Mouse (Mus musculus) neural tube, embryonic 12.5 days (tissue): ENCODE data around the gene Ank3. TPM values are rescaled to one million over a fixed set of nuclear protein-coding genes. Genes with fewer than 3 reads are reported as not detected.
A peak's percentile ranks its signal among the peaks of the same experiment; 100 is the strongest.
"Not testable (repeated sequence)": the region's sequence is repeated elsewhere in the genome, so short reads cannot be mapped to it uniquely, and the experiment has no call there.

Experiments
- ATAC-seq: fragments of 200-750 bp; cut with Nextera tagmentation; 2 replicates; pipeline ENCODE4 v1.8.0; 2017; ENCODE audit warnings: low read depth, mild to moderate bottlenecking, moderate TSS enrichment, moderate library complexity; ENCODE audit not compliant: low FRiP score
- H3K27ac ChIP-seq: fragments of 300-500 bp; sonication (generic); 2 replicates; pipeline ENCODE4 v1.5.1; 2016
- H3K27me3 ChIP-seq: fragments of 300-500 bp; sonication (generic); replicated peaks from 2 replicates; pipeline ENCODE4 v1.6.1; 2016; ENCODE audit warnings: mild to moderate bottlenecking
- H3K36me3 ChIP-seq: fragments of 300-500 bp; sonication (generic); 2 replicates; pipeline ENCODE4 v1.6.1; 2016; ENCODE audit warnings: mild to moderate bottlenecking
- H3K4me1 ChIP-seq: fragments of 300-500 bp; sonication (generic); 2 replicates; pipeline ENCODE4 v1.6.1; 2016
- H3K4me2 ChIP-seq: fragments of 300-500 bp; sonication (generic); replicated peaks from 2 replicates; pipeline ENCODE4 v1.6.1; 2016; ENCODE audit warnings: mild to moderate bottlenecking
- H3K4me3 ChIP-seq: fragments of 300-500 bp; sonication (generic); 2 replicates; pipeline ENCODE4 v1.5.1; 2016
- H3K9ac ChIP-seq: fragments of 300-500 bp; sonication (generic); 2 replicates; pipeline ENCODE4 v1.6.1; 2016; ENCODE audit warnings: mild to moderate bottlenecking
- H3K9me3 ChIP-seq: fragments of 300-500 bp; sonication (generic); 2 replicates; pipeline ENCODE4 v1.6.1; 2016; ENCODE audit warnings: mild to moderate bottlenecking
- WGBS: fragments of 180-500 bp; shearing (Covaris S2); methylation state at CpG from one replicate; pipeline ENCODE4 v1.1.7; 2016; 5-methylcytosine and 5-hydroxymethylcytosine counted together
- polyA plus RNA-seq: library from polyadenylated mRNA; unstranded; fragments of >200 nt; fragmentation: Nextera tagmentation; extraction: Ambion mirVana; gene quantifications from 2 replicates; pipeline ENCODE4 v1.2.1, GENCODE M21; 2016

Gene Ank3
- polyA plus RNA-seq, result 95.5 and 102 TPM in 2 replicates

DNA sequence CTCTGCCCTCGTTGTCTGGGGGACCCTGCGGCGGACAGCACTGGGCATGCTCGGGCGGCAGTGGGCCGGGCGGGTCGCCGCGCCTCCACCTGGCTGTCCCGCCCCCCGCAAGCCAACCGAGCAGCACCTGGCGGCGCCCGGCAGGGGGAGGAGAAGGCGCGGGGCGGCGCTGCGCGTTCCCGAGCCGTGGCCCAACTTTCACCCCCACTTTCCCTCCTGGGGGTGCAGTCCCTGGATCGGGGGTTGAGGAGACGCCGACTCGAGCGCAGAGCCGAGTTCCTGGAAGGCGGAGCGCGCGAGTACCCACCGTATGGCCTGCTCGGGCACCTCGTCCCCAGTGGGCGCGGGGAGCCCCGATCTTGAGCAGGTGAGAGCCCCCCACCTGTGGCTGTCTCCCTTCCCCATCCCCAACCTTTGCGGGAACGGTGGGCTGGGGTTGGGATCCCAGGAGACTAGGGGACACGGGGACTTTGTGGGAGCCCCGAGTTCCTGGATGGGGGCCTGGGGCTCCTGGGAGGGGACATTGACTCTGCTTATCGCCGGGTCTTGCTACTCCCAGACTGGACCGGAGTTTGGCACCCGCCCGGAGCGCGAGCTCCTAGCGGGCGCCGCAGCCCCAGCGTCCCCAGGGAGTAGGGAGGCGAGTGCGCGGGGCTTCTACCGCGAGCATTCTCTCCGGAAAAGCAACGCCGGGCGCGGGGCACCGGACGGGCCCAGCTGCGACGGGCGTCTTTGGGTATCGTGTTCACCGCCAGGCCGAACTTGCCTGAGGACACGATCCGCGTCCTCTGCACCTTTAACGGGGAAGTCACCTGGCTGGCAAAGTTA lies at the start of gene Ank3:
TSS of gene Ank3 (plus strand) at position 11 of the 828 bp plus-strand sequence.
- H3K4me3 ChIP-seq, result peak within 1 kb of the TSS; percentile 56
- H3K9me3 ChIP-seq, result no peaks in the 10 kb centered on the region
- under 1% methylated on average over 64 of the region's 77 CpGs for WGBS

DNA sequence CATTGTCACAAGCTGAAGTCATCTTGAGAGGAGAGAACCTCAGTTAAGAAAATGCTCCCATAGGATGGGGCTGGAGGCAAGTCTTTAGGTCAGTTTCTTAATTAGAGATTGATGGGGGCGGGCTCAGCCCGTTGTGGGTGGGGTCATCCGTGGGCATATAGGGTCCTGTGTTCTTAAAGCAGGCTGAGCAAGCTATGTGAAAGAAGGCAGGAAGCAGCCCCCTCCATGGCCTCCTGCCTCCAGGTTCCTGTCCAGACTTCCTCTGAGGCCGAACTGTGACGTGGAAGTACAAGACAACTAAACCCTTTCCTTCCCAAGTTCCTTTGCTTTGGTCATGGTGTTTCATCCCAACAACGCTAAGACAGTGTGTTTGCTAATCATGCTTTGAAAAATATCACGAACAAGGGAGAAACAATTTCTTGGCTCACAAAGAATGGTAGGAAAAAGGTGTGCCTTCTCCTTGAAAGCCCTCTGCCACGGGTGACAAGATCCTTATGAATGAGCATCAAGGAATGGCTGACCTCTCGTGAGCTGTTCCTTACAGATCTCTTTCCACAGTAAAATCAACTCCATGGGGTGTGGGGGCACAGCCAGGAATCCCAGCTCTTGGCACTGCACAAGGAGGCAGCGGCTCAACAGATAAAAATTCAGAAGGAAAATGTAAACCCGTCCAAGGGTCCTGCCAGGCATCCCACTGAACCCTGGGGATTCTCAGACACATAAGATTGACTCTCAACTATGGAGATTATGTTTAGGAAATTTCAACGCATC lies 47.3 kb upstream of the Ank3 start:
- no peak overlapping the region for H3K27ac ChIP-seq
- peak overlapping the region; percentile 72 for H3K9ac ChIP-seq
- peaks cover 26% of the 10 kb centered on the region for H3K36me3 ChIP-seq

More for the DNA sequence above, at the start of gene Ank3:
- Histone ChIP-seq H3K36me3 (no peaks in the 10 kb centered on the region), H3K4me1 (peaks cover 20% of the 10 kb centered on the region), H3K9ac (peak within 1 kb of the TSS; percentile 52), H3K27ac (no peak within 1 kb of the TSS), H3K4me2 (peak within 1 kb of the TSS; percentile 100), H3K27me3 (peaks cover 52% of the 10 kb centered on the region)
- ATAC-seq, result peak; percentile 61

DNA sequence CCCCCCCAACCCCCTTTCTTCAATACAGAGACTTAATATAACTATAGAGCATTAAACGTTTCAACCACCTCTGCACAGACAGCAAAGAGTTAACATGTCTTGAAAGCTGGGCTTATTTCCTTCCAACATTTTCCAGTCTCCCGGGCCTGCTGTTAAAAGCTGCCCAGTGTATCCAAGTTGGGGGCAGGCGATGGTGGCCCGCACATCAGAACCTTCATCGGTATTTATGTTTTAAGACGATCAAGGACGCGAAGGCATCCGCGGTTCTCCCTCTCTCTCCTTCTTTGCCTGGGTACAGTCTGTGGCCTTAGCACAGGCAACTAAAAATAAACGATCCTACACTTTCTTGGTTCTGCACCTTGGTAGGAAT lies 46.7 kb upstream of the Ank3 start:
- peak overlapping the region; percentile 93 for H3K4me2 ChIP-seq
- under 1% methylated on average over 11 of the region's 11 CpGs for WGBS
- no peaks in the 10 kb centered on the region for H3K27me3 ChIP-seq
- H3K36me3 ChIP-seq, result peaks cover 20% of the 10 kb centered on the region
- H3K27ac ChIP-seq, result no peak overlapping the region
- ATAC-seq, result no peak
- H3K9me3 ChIP-seq, result no peaks in the 10 kb centered on the region
- peak overlapping the region; percentile 74 for H3K4me3 ChIP-seq
- H3K9ac ChIP-seq, result peak overlapping the region; percentile 72
- H3K4me1 ChIP-seq, result peaks cover 27% of the 10 kb centered on the region

More for the DNA sequence above, 47.3 kb upstream of the Ank3 start:
- 30% methylated on average over 12 of the region's 12 CpGs for WGBS
- H3K4me1 ChIP-seq, result peaks cover 27% of the 10 kb centered on the region
- no peaks in the 10 kb centered on the region for H3K9me3 ChIP-seq
- H3K4me3 ChIP-seq, result peak overlapping the region; percentile 74
- H3K4me2 ChIP-seq, result peak overlapping the region; percentile 93
- no peak for ATAC-seq
- H3K27me3 ChIP-seq, result no peaks in the 10 kb centered on the region

DNA sequence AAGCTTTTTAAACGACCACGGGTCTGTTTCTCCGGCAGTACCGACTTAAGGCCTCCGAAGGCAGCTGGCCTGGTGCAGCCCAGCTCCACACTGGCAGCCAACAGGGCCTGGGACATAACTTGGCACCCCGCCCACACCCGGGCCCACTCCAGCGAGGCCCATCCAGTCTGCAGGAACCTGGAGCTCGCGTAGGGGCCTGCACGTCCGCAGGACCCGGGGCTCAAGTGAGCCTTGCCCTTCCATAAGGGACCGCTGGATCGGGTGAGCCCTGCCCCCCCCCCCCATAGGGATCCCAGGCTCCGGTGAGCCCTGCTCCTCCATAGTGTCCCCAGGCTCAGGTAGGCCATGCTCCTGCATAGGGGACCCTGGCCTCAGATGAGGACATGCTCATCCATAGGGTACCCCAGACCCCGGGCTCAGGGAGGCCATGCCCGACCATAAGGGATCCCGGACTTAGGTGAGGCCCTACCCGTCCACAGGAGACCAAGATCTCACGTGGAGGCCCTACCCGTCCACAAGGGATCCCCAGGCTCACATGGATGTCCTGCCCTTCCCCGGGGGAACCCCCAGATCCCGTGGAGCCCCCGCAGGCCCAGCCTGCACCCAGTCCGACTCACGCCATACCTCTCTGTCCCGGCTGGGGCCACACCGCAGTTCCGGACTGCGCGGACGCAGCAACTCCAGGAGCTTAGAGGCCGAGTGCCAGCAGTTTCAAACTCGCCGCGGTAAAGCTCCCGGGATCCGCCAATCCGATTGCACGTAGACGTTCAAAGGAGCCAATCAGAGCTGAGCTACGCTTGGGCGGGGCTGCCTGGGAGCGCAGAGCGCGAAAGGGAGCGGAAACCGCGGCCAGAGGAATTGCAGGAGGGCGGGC lies 46.1 kb upstream of the Ank3 start, which contains the start of gene Cdk1:
TSS of gene Cdk1 (minus strand) at position 727 of the 874 bp plus-strand sequence.
- peak; percentile 98 for ATAC-seq
- Histone ChIP-seq H3K27ac (no peak within 1 kb of the TSS), H3K36me3 (peaks cover 18% of the 10 kb centered on the region), H3K4me3 (peak within 1 kb of the TSS; percentile 74), H3K9ac (peak within 1 kb of the TSS; percentile 72), H3K4me1 (peaks cover 27% of the 10 kb centered on the region), H3K9me3 (no peaks in the 10 kb centered on the region), H3K4me2 (peak within 1 kb of the TSS; percentile 93), H3K27me3 (no peaks in the 10 kb centered on the region)
- WGBS, result under 1% methylated on average over 51 of the region's 51 CpGs

DNA sequence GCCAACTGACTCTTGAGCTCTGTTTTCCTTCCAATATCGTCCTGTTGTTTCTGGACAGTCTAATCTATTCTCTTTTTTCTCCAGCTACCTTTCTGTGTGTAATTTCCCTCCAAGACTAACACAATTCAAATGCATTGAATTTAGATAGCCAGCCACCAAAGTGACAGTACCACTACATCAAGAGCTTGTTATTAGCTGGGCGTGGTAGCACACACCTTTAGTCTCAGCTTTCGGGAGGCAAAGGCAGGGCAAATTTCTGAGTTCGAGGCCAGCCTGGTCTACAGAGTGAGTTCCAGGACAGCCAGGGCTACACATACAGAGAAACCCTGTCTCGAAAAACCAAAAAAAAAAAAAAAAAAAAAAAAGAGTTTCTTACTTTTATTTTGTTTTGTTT lies 45.5 kb upstream of the Ank3 start:
- H3K9me3 ChIP-seq, H3K27ac ChIP-seq, ATAC-seq, H3K27me3 ChIP-seq, H3K9ac ChIP-seq: not testable (repeated sequence)
- Histone ChIP-seq H3K4me3 (peak overlapping the region; percentile 74), H3K36me3 (peaks cover 18% of the 10 kb centered on the region), H3K4me2 (peak overlapping the region; percentile 93), H3K4me1 (peaks cover 27% of the 10 kb centered on the region)
- WGBS, result 41% methylated on average over 5 of the region's 5 CpGs

DNA sequence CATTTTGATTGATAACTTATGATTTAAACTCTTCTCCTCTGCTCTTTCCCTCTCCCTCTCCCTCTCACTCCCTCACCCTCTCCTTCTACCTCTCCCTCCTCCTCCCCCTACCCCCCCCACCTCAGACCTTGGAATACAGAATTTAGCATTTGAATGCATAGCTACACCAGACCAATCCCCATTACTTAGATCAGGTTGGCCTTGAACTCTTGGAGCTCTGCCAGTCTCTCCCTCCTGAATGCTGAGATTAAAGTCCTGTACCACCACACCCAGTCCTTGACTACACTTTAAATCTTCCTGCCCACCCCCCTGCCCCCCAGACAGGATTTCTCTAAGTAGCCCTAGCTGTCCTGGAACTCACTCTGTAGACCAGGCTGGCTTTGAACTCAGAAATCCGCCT lies 38.9 kb upstream of the Ank3 start:
- H3K9me3 ChIP-seq, result no peaks in the 10 kb centered on the region
- no peak overlapping the region for H3K27ac ChIP-seq
- H3K4me1 ChIP-seq, result no peaks in the 10 kb centered on the region
- WGBS, result 86% methylated on average over 1 of the region's 1 CpGs
- H3K9ac ChIP-seq, result no peak overlapping the region
- no peak for ATAC-seq
- H3K36me3 ChIP-seq, result no peaks in the 10 kb centered on the region
- no peak overlapping the region for H3K4me3 ChIP-seq
- H3K4me2 ChIP-seq, result no peak overlapping the region
- H3K27me3 ChIP-seq, result no peaks in the 10 kb centered on the region

DNA sequence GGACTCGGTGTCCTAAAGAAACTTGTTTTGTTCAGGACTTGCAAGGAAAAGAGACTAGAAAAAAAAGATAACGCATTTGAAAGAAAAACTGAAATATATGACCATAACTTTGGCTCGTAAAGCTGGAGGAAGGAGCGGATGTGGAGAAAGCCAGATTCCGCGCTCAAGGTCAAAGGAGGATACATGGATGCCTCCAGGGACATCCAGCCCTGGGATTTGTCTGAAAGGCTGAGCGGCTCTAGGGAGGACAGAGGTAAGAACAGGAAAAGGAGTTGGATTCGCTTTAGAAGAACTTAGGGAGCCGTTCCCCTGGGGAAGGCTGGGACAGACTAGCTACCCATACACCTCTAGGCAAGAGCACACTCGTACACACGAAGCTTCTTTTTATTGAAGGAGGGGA lies 32.4 kb upstream of the Ank3 start:
- ATAC-seq, result no peak
- no peak overlapping the region for H3K9ac ChIP-seq
- no peak overlapping the region for H3K4me2 ChIP-seq
- no peaks in the 10 kb centered on the region for H3K4me1 ChIP-seq
- no peaks in the 10 kb centered on the region for H3K9me3 ChIP-seq
- 84% methylated on average over 11 of the region's 11 CpGs for WGBS
- no peaks in the 10 kb centered on the region for H3K27me3 ChIP-seq
- no peaks in the 10 kb centered on the region for H3K36me3 ChIP-seq
- H3K27ac ChIP-seq, result no peak overlapping the region
- no peak overlapping the region for H3K4me3 ChIP-seq

DNA sequence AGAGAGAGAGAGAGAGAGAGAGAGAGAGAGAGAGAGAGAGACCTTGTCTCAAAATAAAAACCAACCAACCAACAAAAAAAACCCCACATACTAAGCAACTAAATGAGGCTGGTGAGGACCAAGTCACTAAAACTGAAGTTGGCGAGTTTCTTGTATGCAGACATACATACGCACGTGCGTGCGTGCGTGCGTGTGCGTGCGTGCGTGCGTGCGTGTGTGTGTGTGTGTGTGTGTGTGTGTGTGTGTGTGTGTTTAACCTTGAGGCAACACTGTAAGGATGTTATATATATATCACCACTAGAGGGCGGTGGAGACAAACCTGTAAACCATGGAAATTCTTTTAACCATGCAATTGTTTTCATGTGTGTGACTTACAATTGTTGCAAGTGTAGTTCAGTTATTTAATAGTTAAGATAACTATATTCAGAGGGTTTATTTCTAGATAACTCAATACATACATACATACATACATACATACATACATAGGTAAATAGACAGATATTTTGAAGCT lies 31.6 kb upstream of the Ank3 start:
- H3K36me3 ChIP-seq, result no peaks in the 10 kb centered on the region
- no peak overlapping the region for H3K27ac ChIP-seq
- no peaks in the 10 kb centered on the region for H3K27me3 ChIP-seq
- ATAC-seq, result no peak
- H3K4me1 ChIP-seq, result no peaks in the 10 kb centered on the region
- 83% methylated on average over 13 of the region's 13 CpGs for WGBS
- no peak overlapping the region for H3K9ac ChIP-seq
- no peak overlapping the region for H3K4me3 ChIP-seq
- H3K9me3 ChIP-seq, result no peaks in the 10 kb centered on the region
- H3K4me2 ChIP-seq, result no peak overlapping the region

DNA sequence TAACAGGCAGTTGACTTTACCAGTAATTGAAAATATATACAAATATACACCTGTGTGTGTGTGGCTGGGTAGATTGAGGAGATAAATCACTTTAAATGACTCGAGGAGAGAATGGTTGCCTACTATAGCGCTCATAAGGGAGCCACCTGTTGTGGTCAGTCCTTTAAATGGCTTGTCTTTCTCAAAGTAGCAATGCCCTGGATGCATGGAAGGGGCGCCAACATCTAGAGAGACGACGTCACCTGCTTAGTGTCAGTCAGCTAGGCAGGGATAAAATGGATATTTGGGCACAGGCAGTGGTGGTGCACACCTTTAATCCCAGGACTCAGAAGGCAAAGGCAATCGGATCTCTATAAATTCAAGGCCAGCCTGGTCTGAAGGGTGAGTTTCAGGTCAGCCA lies 29.3 kb upstream of the Ank3 start:
- Histone ChIP-seq H3K36me3 (no peaks in the 10 kb centered on the region), H3K9ac (no peak overlapping the region), H3K4me2 (no peak overlapping the region), H3K27ac (no peak overlapping the region), H3K4me1 (no peaks in the 10 kb centered on the region), H3K4me3 (no peak overlapping the region), H3K27me3 (no peaks in the 10 kb centered on the region), H3K9me3 (no peaks in the 10 kb centered on the region)
- no peak for ATAC-seq
- WGBS, result 83% methylated on average over 6 of the region's 6 CpGs

DNA sequence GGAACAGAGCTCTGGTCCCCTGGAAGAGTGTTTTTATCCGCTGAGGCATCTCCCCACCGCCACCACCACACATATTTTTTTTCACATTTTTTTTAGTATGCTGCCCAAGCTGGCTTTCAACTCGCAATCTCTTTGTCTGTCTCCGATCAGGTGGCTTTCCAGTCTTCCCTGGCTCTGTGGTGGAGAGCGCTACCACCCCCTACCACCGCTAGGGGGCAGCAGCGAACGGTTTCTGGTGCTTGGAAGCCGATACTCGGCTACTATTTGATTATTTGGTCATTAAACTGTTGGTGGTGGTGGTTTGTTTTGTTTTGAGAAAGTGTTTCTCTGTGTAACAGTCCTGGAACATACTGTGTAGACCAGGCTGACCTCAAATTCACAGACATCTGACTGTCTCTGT lies 27.1 kb upstream of the Ank3 start:
- Histone ChIP-seq H3K4me3 (no peak overlapping the region), H3K27ac (no peak overlapping the region), H3K9ac (no peak overlapping the region), H3K4me1 (no peaks in the 10 kb centered on the region), H3K36me3 (no peaks in the 10 kb centered on the region), H3K4me2 (no peak overlapping the region), H3K9me3 (no peaks in the 10 kb centered on the region), H3K27me3 (no peaks in the 10 kb centered on the region)
- whole genome bisulfite sequencing, result 19% methylated on average over 10 of the region's 10 CpGs
- ATAC-seq, result no peak; the same call in 1 of the 2 replicates

DNA sequence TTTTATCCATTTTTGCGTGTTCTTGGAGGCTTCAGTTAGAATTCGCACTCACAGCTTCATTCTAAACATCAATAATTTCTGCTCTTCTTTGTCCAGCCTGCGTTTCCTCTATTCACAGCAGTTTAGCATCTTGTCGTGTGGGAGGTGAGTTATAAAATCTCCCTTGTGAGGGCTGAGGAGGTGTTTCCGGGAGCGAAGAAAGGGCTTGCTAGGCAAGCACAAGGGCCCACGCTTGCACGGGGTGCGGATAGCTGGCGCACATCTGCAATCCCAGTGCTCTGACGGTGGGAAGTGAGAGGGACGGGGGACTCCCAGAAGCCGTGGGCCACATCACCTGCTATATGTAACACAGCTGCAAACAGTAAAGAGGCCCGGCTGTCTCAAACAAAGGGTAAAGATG lies 26.5 kb upstream of the Ank3 start:
- Histone ChIP-seq H3K27me3 (no peaks in the 10 kb centered on the region), H3K4me1 (no peaks in the 10 kb centered on the region), H3K9me3 (no peaks in the 10 kb centered on the region), H3K36me3 (no peaks in the 10 kb centered on the region), H3K4me2 (no peak overlapping the region), H3K27ac (no peak overlapping the region), H3K9ac (no peak overlapping the region), H3K4me3 (no peak overlapping the region)
- ATAC-seq, result no peak
- 80% methylated on average over 14 of the region's 14 CpGs for WGBS
